Mouse (Mus musculus) CH12.LX (cell line): ENCODE results near the gene Themis3. TPM values are rescaled to one million over a fixed set of nuclear protein-coding genes. Genes with fewer than 3 reads are reported as not detected.

ENCODE experiments used
- DNase-seq: peaks from one replicate; pipeline ENCODE4 v3.0.0-alpha.2; 2013; ENCODE audit errors: extremely low read depth
- H3K27ac ChIP-seq: 2 replicates; pipeline ENCODE4 v1.5.1; 2012; ENCODE audit warnings: low read depth, mild to moderate bottlenecking, control low read depth, moderate library complexity; ENCODE audit not compliant: insufficient read depth
- H3K27me3 ChIP-seq: replicated peaks from 2 replicates; pipeline ENCODE3; 2012; ENCODE audit warnings: inconsistent platforms
- H3K36me3 ChIP-seq, 2 experiments: replicated peaks in 1 of 2; 2 replicates each; pipeline versions ENCODE3 to v1.6.1; 2012; ENCODE audit warnings: inconsistent platforms in 1 of 2, low read length in 1 of 2, mild to moderate bottlenecking in 1 of 2, mixed read lengths in 1 of 2, moderate library complexity in 1 of 2; ENCODE audit not compliant: control insufficient read depth in 1 of 2, insufficient read depth in 1 of 2
- H3K4me1 ChIP-seq, 2 experiments: 2 replicates each; pipeline ENCODE4 v1.6.1; 2012; ENCODE audit warnings: inconsistent platforms in 1 of 2, moderate library complexity in 1 of 2; ENCODE audit not compliant: insufficient read depth in 2 of 2, control insufficient read depth in 1 of 2
- H3K4me2 ChIP-seq: 2 replicates; pipeline ENCODE4 v1.6.1; 2012; ENCODE audit warnings: low read depth, mild to moderate bottlenecking, control low read depth; ENCODE audit not compliant: poor library complexity, insufficient read depth, severe bottlenecking
- H3K4me3 ChIP-seq, 3 experiments: fragments of 150-350 bp in 1 of 3; sonication (generic) in 1 of 3; replicated peaks in 1 of 3; 2 replicates each; pipeline versions ENCODE3 to v1.5.1; 2011 to 2012; ENCODE audit warnings: low read depth in 2 of 3, low read length in 2 of 3, mild to moderate bottlenecking in 2 of 3, moderate library complexity in 2 of 3, control low read depth in 1 of 3, improper control_type of control experiment in 1 of 3, inconsistent platforms in 1 of 3, mixed read lengths in 1 of 3; ENCODE audit not compliant: poor library complexity in 1 of 3
- H3K79me2 ChIP-seq: replicated peaks from 2 replicates; pipeline ENCODE4 v1.6.1; 2012; ENCODE audit warnings: mild to moderate bottlenecking, moderate library complexity; ENCODE audit not compliant: control insufficient read depth, poor library complexity, insufficient read depth, severe bottlenecking; ENCODE audit errors: extremely low read depth
- H3K9ac ChIP-seq: 2 replicates; pipeline ENCODE4 v1.6.1; 2012; ENCODE audit warnings: low read depth, mild to moderate bottlenecking, control low read depth, moderate library complexity; ENCODE audit not compliant: insufficient read depth
- H3K9me3 ChIP-seq: replicated peaks from 2 replicates; pipeline ENCODE3; 2012; ENCODE audit warnings: low read length, inconsistent platforms, mixed read lengths
- BHLHE40 ChIP-seq: IDR thresholded peaks from 2 replicates; pipeline ENCODE4 v1.6.1; 2011; ENCODE audit warnings: mild to moderate bottlenecking, low read depth, low read length, improper control_type of control experiment
- CHD2 ChIP-seq: IDR thresholded peaks from 2 replicates; pipeline ENCODE4 v1.6.1; 2011; ENCODE audit warnings: low read length, improper control_type of control experiment
- EP300 ChIP-seq: IDR thresholded peaks from 2 replicates; pipeline ENCODE4 v1.6.1; 2011; ENCODE audit warnings: low read length, improper control_type of control experiment
- JUND ChIP-seq: conservative IDR thresholded peaks from 2 replicates; pipeline ENCODE4 v1.6.1; 2011; ENCODE audit warnings: low read depth, low read length, improper control_type of control experiment
- KAT2A ChIP-seq: IDR thresholded peaks from 2 replicates; pipeline ENCODE4 v1.6.1; 2012; ENCODE audit warnings: low read length, improper control_type of control experiment, inconsistent platforms; ENCODE audit not compliant: insufficient replicate concordance
- POLR2AphosphoS2 ChIP-seq: IDR thresholded peaks from 2 replicates; pipeline ENCODE4 v1.6.1; 2011; ENCODE audit warnings: low read depth, low read length, improper control_type of control experiment
- SIN3A ChIP-seq: IDR thresholded peaks from 2 replicates; pipeline ENCODE4 v1.6.1; 2012; ENCODE audit warnings: low read length, improper control_type of control experiment, inconsistent platforms
- SMC3 ChIP-seq: IDR thresholded peaks from 2 replicates; pipeline ENCODE4 v1.6.1; 2011; ENCODE audit warnings: low read depth, low read length, improper control_type of control experiment
- dilution Hi-C: fragments of 300-500 bp; cut with MboI; formaldehyde crosslinking; loops from 2 replicates; pipeline ENCODE4 v1.14.3; 2020; ENCODE audit warnings: low sequenced_read_pairs; ENCODE audit not compliant: extremely low pct_unique_long_range_greater_than_20kb, extremely low pct_ligation_motif_present
- in situ Hi-C: fragments of 300-500 bp; cut with MboI; formaldehyde crosslinking; loops from 3 replicates; pipeline ENCODE4 v1.14.3; 2019; ENCODE audit warnings: low sequenced_read_pairs, low pct_ligation_motif_present, low pct_unique_long_range_greater_than_20kb, mixed read lengths
- polyA plus RNA-seq: library from polyadenylated mRNA; unstranded; fragments of >175 nt; gene quantifications from 2 replicates; pipeline ENCODE4 v1.2.1, GENCODE M21; 2012; ENCODE audit warnings: low read depth; ENCODE audit not compliant: insufficient read length
- total RNA-seq, 2 experiments: library from RNA; depleted of rRNA; stranded (reverse); fragments of 300-350 nt in 1 of 2; fragments of >200 nt in 1 of 2; gene quantifications; 2 replicates each; pipeline ENCODE4 v1.2.3; 2012 to 2014

The Themis3 gene
- total and polyA plus RNA-seq, 3 experiments = not detected

GRCm38 (mm10) chr17:66610032-66610431 lies 15.6 kb upstream of the Themis3 start:
- Histone ChIP-seq H3K4me3 (no peak overlapping the region), H3K27me3 (no peaks in the 10 kb centered on the region), H3K4me1 (no peaks in the 10 kb centered on the region), H3K79me2 (no peaks in the 10 kb centered on the region), H3K9me3 (peaks cover 51% of the 10 kb centered on the region), H3K4me2 (no peak overlapping the region), H3K9ac (no peak overlapping the region), H3K36me3 (no peaks in the 10 kb centered on the region), H3K27ac (no peak overlapping the region)
- in situ Hi-C loops (no loop called here), dilution Hi-C loops (no loop called here)
- no peak for TF ChIP-seq SIN3A
- no peak for TF ChIP-seq POLR2AphosphoS2
- TF ChIP-seq JUND = no peak
- no peak for TF ChIP-seq BHLHE40
- no peak for TF ChIP-seq CHD2
- TF ChIP-seq KAT2A = no peak
- TF ChIP-seq SMC3 = no peak
- no peak for DNase-seq

- dilution Hi-C loops (no loop called here), in situ Hi-C loops (no loop called here)
- Histone ChIP-seq H3K79me2 (no peaks in the 10 kb centered on the region), H3K9me3 (peaks cover 56% of the 10 kb centered on the region), H3K36me3 (no peaks in the 10 kb centered on the region), H3K27ac (no peak overlapping the region), H3K9ac (no peak overlapping the region), H3K4me3 (no peak overlapping the region), H3K4me2 (no peak overlapping the region), H3K27me3 (no peaks in the 10 kb centered on the region), H3K4me1 (no peaks in the 10 kb centered on the region)
- TF ChIP-seq EP300 = no peak
- DNase-seq = no peak
These were observed 10.5 kb upstream of the Themis3 start for GRCm38 (mm10) chr17:66604931-66605330.

- Histone ChIP-seq H3K9ac (no peak overlapping the region), H3K27ac (no peak overlapping the region), H3K27me3 (no peaks in the 10 kb centered on the region), H3K4me2 (no peak overlapping the region), H3K36me3 (no peaks in the 10 kb centered on the region), H3K4me1 (no peaks in the 10 kb centered on the region), H3K79me2 (no peaks in the 10 kb centered on the region), H3K9me3 (peaks cover 56% of the 10 kb centered on the region)
- DNase-seq = no peak
- in situ Hi-C loops (no loop called here), dilution Hi-C loops (no loop called here)
- TF ChIP-seq JUND (no peak), SIN3A (no peak), BHLHE40 (no peak)
- TF ChIP-seq, all 38 proteins: peak for 0
- no peak overlapping the region for H3K4me3 ChIP-seq
These were observed 6.8 kb upstream of the Themis3 start for GRCm38 (mm10) chr17:66601171-66601570.
